ENCODE assay signal across 16 mouse cellular contexts in genomic region chr11:96730327-96730726, GRCm38 (mm10). TPM values are rescaled to one million over a fixed set of nuclear protein-coding genes. Genes with fewer than 3 reads are reported as not detected.
DNase-seq lines count a peak whose midpoint lies in the region; ATAC-seq and TF ChIP-seq lines count a peak whose summit lies in the region.
"Had no signal": no experiment of that assay in that cellular context is flagged by ENCODE, and none has a peak within 500 bp of the region (broad histone marks: within the 10 kb centered on the region; RNA-seq: fewer than 3 reads in every experiment).

No protein-coding gene starts in this region.

- H3K27me3 ChIP-seq in kidney, embryonic 16.5 days (ENCODE audit: insufficient read depth, low read length) = 0 out of 2 replicates have a peak, but pooled peaks cover 3% of the 10 kb centered on the region
- H3K27me3 ChIP-seq in CH12.LX (replicated peaks) = peaks cover 24% of the 10 kb centered on the region
- no peaks in the 10 kb centered on the region for H3K27me3 ChIP-seq in hindbrain, postnatal 0 days (ENCODE audit: insufficient read depth, low read length)

- TF ChIP-seq POLR2A in CH12.LX (IDR thresholded peaks at IDR 0.05; ENCODE audit: low read depth, low read length) = no peak

- dilution Hi-C loops in CH12.LX (cut with MboI; ENCODE audit: extremely low pct_ligation_motif_present, extremely low pct_unique_long_range_greater_than_20kb, low sequenced_read_pairs) = no loop called here

- no peak for ATAC-seq in kidney, embryonic 16.5 days (ENCODE audit: low FRiP score, low TSS enrichment)
- ATAC-seq in hindbrain, postnatal 0 days = no peak

- DNase-seq in cerebellum, postnatal 10 days = peak; percentile 52
- no peak for DNase-seq in cerebellum, postnatal 25 days
- DNase-seq in kidney, adult 18-20 months = no peak
- DNase-seq in CH12.LX (ENCODE audit: extremely low read depth) = no peak
- peak; percentile 66 for DNase-seq in hindbrain, postnatal 0 days (ENCODE audit: low spot score)
- DNase-seq in frontal cortex, postnatal 14 days (ENCODE audit: low spot score in 2 of 2) = no peak
- no peak for DNase-seq in layer of hippocampus, adult 18-20 months (ENCODE audit: low spot score in 2 of 2)
- DNase-seq: adrenal gland, postnatal 36 days; heart, adult 18-20 months; lung, postnatal 14 days; right cerebral cortex, adult 18-20 months; thymus, postnatal 36 days had no signal

- H3K36me3 ChIP-seq in kidney, embryonic 16.5 days (ENCODE audit: insufficient read depth, low read length) = no peaks in the 10 kb centered on the region
- H3K36me3 ChIP-seq in CH12.LX (replicated peaks in 1 of 2; ENCODE audit: control insufficient read depth in 1 of 2, insufficient read depth in 1 of 2, low read length in 1 of 2) = no peaks in the 10 kb centered on the region
- H3K36me3 ChIP-seq in hindbrain, postnatal 0 days (ENCODE audit: insufficient read depth, low read length) = no peaks in the 10 kb centered on the region
- H3K36me3 ChIP-seq: embryonic facial prominence, embryonic 13.5 days; limb, embryonic 12.5 days had no signal

- WGBS in kidney, embryonic 16.5 days = 29% methylated on average over 5 of the region's 5 CpGs
- WGBS in hindbrain, postnatal 0 days = 27% methylated on average over 5 of the region's 5 CpGs

- no peak overlapping the region for H3K4me3 ChIP-seq in kidney, embryonic 16.5 days (ENCODE audit: low read length)
- H3K4me3 ChIP-seq in CH12.LX (replicated peaks in 1 of 3; ENCODE audit: low read depth in 2 of 3, low read length in 2 of 3, poor library complexity in 1 of 3) = no peak overlapping the region
- H3K4me3 ChIP-seq in hindbrain, postnatal 0 days (ENCODE audit: low read length) = no peak overlapping the region
- H3K4me3 ChIP-seq: embryonic facial prominence, embryonic 13.5 days; limb, embryonic 12.5 days had no signal

- H3K79me2 ChIP-seq in CH12.LX (replicated peaks; ENCODE audit: control insufficient read depth, extremely low read depth, insufficient read depth, poor library complexity, severe bottlenecking) = no peaks in the 10 kb centered on the region

- H3K27ac ChIP-seq in kidney, embryonic 16.5 days (ENCODE audit: low read length) = peak overlapping the region; percentile 35; the same call in 1 of the 2 replicates
- H3K27ac ChIP-seq in CH12.LX (ENCODE audit: insufficient read depth, low read depth) = no peak overlapping the region
- peak overlapping the region; percentile 41; the same call in 1 of the 2 replicates for H3K27ac ChIP-seq in hindbrain, postnatal 0 days
- H3K27ac ChIP-seq: embryonic facial prominence, embryonic 13.5 days; limb, embryonic 12.5 days; liver, embryonic 14.5 days had no signal

- peaks cover 48% of the 10 kb centered on the region for H3K4me1 ChIP-seq in kidney, embryonic 16.5 days (ENCODE audit: insufficient read depth, low read length)
- H3K4me1 ChIP-seq in CH12.LX (ENCODE audit: control insufficient read depth in 1 of 2, insufficient read depth in 2 of 2) = peaks cover 0 to 8% of the 10 kb centered on the region in 2 experiments; a peak in 1 of 4 replicates
- peaks cover 18% of the 10 kb centered on the region for H3K4me1 ChIP-seq in hindbrain, postnatal 0 days (ENCODE audit: insufficient read depth, low read length)

- TF ChIP-seq CTCF in CH12.LX (conservative IDR thresholded peaks at IDR 0.05 in 1 of 2, IDR thresholded peaks at IDR 0.05 in 1 of 2; ENCODE audit: low read depth in 2 of 2, low read length in 2 of 2) = no peak
- no peak for TF ChIP-seq CTCF in hindbrain, postnatal 0 days (IDR thresholded peaks at IDR 0.05; ENCODE audit: low read depth)

- in situ Hi-C loops in CH12.LX (cut with MboI; ENCODE audit: low pct_ligation_motif_present, low pct_unique_long_range_greater_than_20kb, low sequenced_read_pairs) = no loop called here

- H3K4me2 ChIP-seq in kidney, embryonic 16.5 days (replicated peaks; ENCODE audit: low read depth, low read length) = peak overlapping the region; percentile 4; the same call in 1 of the 2 replicates
- peak overlapping the region; percentile 48 for H3K4me2 ChIP-seq in CH12.LX (ENCODE audit: insufficient read depth, low read depth, poor library complexity, severe bottlenecking)
- 0 out of 2 replicates have a peak overlapping the region, but pooled peaks have one; percentile 10 for H3K4me2 ChIP-seq in hindbrain, postnatal 0 days (ENCODE audit: low read depth, low read length)
- H3K4me2 ChIP-seq: embryonic facial prominence, embryonic 13.5 days; limb, embryonic 12.5 days had no signal

- H3K9me3 ChIP-seq in kidney, embryonic 16.5 days (ENCODE audit: low read length) = no peaks in the 10 kb centered on the region
- no peaks in the 10 kb centered on the region for H3K9me3 ChIP-seq in CH12.LX (replicated peaks; ENCODE audit: low read length)
- no peaks in the 10 kb centered on the region for H3K9me3 ChIP-seq in hindbrain, postnatal 0 days (ENCODE audit: low read length)
- H3K9me3 ChIP-seq: embryonic facial prominence, embryonic 13.5 days; limb, embryonic 12.5 days had no signal

- H3K9ac ChIP-seq in kidney, embryonic 16.5 days (replicated peaks; ENCODE audit: low read length) = no peak overlapping the region
- peak overlapping the region; percentile 23; the same call in 1 of the 2 replicates for H3K9ac ChIP-seq in CH12.LX (ENCODE audit: insufficient read depth, low read depth)
- H3K9ac ChIP-seq in hindbrain, postnatal 0 days (replicated peaks; ENCODE audit: low read length) = no peak overlapping the region
- H3K9ac ChIP-seq: embryonic facial prominence, embryonic 13.5 days; limb, embryonic 12.5 days; liver, embryonic 14.5 days had no signal

- no peak for TF ChIP-seq RAD21 in CH12.LX (IDR thresholded peaks at IDR 0.05; ENCODE audit: low read depth, low read length)

- TF ChIP-seq EP300 in CH12.LX (IDR thresholded peaks at IDR 0.05; ENCODE audit: low read length) = no peak

TF ChIP-seq in CH12.LX, 34 proteins besides CTCF, POLR2A, EP300 and RAD21:
- TF ChIP-seq NELFE (IDR thresholded peaks at IDR 0.05; ENCODE audit: low read depth, low read length) = no peak
- TF ChIP-seq ETS1 (conservative IDR thresholded peaks at IDR 0.05; ENCODE audit: low read depth, low read length) = no peak
- no peak for TF ChIP-seq MAFK (IDR thresholded peaks at IDR 0.05; ENCODE audit: insufficient replicate concordance, low read length)
- TF ChIP-seq ELF1 (IDR thresholded peaks at IDR 0.05; ENCODE audit: low read depth, low read length) = no peak

RNA-seq across cellular contexts. Expression of gene Snx11, which starts 47.0 kb away (rescaled TPM):
- 20.1 and 21.8 TPM in 2 replicates for polyA plus RNA-seq in kidney, embryonic 16.5 days (2015; fragmentation: Nextera tagmentation; extraction: Ambion mirVana)
- 153 and 173 TPM in 2 replicates for total RNA-seq in CH12.LX (2012; rRNA removed)
- total RNA-seq in CH12.LX (2014; rRNA removed) = 244 and 246 TPM in 2 replicates
- 208 and 217 TPM in 2 replicates for polyA plus RNA-seq in CH12.LX (2012; ENCODE audit: insufficient read length, low read depth)
- total RNA-seq in hindbrain, postnatal 0 days (2014; rRNA removed) = 66.0 and 71.4 TPM in 2 replicates
- polyA plus RNA-seq in hindbrain, postnatal 0 days (2015; fragmentation: Nextera tagmentation; extraction: Ambion mirVana) = 36.5 and 40.9 TPM in 2 replicates
- total RNA-seq in layer of hippocampus, adult 18-20 months (2021) = 10 to 100 TPM; 50.1 to 52.1 TPM

RNA-seq across cellular contexts. Expression of gene Cbx1, which starts 58.6 kb away (rescaled TPM):
- 109 and 121 TPM in 2 replicates for polyA plus RNA-seq in kidney, embryonic 16.5 days (2015; fragmentation: Nextera tagmentation; extraction: Ambion mirVana)
- 144 and 163 TPM in 2 replicates for total RNA-seq in CH12.LX (2012; rRNA removed)
- 115 and 138 TPM in 2 replicates for total RNA-seq in CH12.LX (2014; rRNA removed)
- 223 and 251 TPM in 2 replicates for polyA plus RNA-seq in CH12.LX (2012; ENCODE audit: insufficient read length, low read depth)
- total RNA-seq in hindbrain, postnatal 0 days (2014; rRNA removed) = 23.1 and 27.9 TPM in 2 replicates
- 57.2 and 63.0 TPM in 2 replicates for polyA plus RNA-seq in hindbrain, postnatal 0 days (2015; fragmentation: Nextera tagmentation; extraction: Ambion mirVana)
- 10 to 100 TPM; 48.5 to 48.9 TPM for total RNA-seq in layer of hippocampus, adult 18-20 months (2021)

Comparison
In these comparisons a context has a peak if more than half of its experiments do, and no peak if none do; other contexts are left out.
1. DNase-seq: peak in cerebellum, postnatal 10 days (2 of 2) and hindbrain, postnatal 0 days (single experiment); none in cerebellum, postnatal 25 days (0 of 2), kidney, adult 18-20 months (single experiment), CH12.LX (single experiment), frontal cortex, postnatal 14 days (0 of 2) and layer of hippocampus, adult 18-20 months (0 of 2).
2. Peak in every context shown above with its lines, with median percentiles within 50 percentile points of each other: H3K4me2 ChIP-seq.